Mouse (Mus musculus) testis, adult 2 months (tissue): ENCODE measurements at regions not wholly inside any gene's neighbourhood (a gene's known extent, or its start where the extent isn't known, plus 50 kb on each side); places are given as distances from the start of the nearest gene placed in this dataset.

Experiments used
- CTCF ChIP-seq: fragments of 200-500 bp; IDR thresholded peaks from 2 replicates; pipeline ENCODE4 v1.5.1; 2012; ENCODE audit warnings: low read depth, mild to moderate bottlenecking, inconsistent platforms, low read length, moderate library complexity; ENCODE audit not compliant: control insufficient read depth, insufficient read depth, insufficient replicate concordance
- POLR2A ChIP-seq: fragments of 200-500 bp; IDR thresholded peaks from 2 replicates; pipeline ENCODE4 v1.6.1; 2012; ENCODE audit warnings: low read depth, mild to moderate bottlenecking, inconsistent platforms, low read length, moderate library complexity; ENCODE audit not compliant: control insufficient read depth

DNA sequence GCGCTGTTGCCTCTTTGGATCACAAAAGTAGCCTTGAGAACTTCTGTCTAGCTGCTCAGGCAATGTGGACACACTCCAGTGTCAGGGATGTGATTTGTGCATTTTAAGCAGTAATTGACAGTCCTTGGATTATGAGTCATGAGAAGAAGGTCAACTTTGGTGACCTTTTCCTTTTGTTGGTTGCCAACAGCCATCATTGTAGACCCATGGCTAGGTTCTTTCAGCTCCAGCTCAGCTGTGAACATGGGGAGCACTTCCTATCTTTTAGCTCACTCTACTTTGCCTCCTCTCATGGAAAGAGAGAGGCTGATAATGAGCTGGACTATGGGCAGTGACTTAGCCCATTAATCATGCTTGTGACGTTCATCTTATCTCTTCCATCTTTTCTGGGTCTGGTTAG, 602.8 kb downstream of the Ets1 start:
- no peak for TF ChIP-seq CTCF
- TF ChIP-seq POLR2A: no peak
